Mouse (Mus musculus) lung, embryonic 16.5 days (tissue): Measurements from ENCODE around the gene Dennd1a. TPM values are rescaled to one million over a fixed set of nuclear protein-coding genes. Genes with fewer than 3 reads are reported as not detected.

ENCODE experiments used
- ATAC-seq: fragments of 200-750 bp; cut with Nextera tagmentation; 2 replicates; pipeline ENCODE4 v1.8.0; 2017; ENCODE audit warnings: low read depth, mild to moderate bottlenecking, moderate library complexity
- H3K27ac ChIP-seq: fragments of 300-500 bp; sonication (generic); 2 replicates; pipeline ENCODE4 v1.5.1; 2014; ENCODE audit warnings: mild to moderate bottlenecking, control low read depth, low read length
- H3K27me3 ChIP-seq: fragments of 300-500 bp; sonication (generic); 2 replicates; pipeline ENCODE4 v1.6.1; 2014; ENCODE audit warnings: low read depth, low read length, mixed read lengths; ENCODE audit not compliant: control insufficient read depth, insufficient read depth
- H3K36me3 ChIP-seq: fragments of 300-500 bp; sonication (generic); 2 replicates; pipeline ENCODE4 v1.6.1; 2014; ENCODE audit warnings: low read length; ENCODE audit not compliant: control insufficient read depth, insufficient read depth
- H3K4me1 ChIP-seq: fragments of 300-500 bp; sonication (generic); replicated peaks from 2 replicates; pipeline ENCODE4 v1.6.1; 2014; ENCODE audit warnings: low read length, mixed read lengths; ENCODE audit not compliant: control insufficient read depth, insufficient read depth
- H3K4me2 ChIP-seq: fragments of 300-500 bp; sonication (generic); 2 replicates; pipeline ENCODE4 v1.6.1; 2014; ENCODE audit warnings: low read depth, low read length, control low read depth
- H3K4me3 ChIP-seq: fragments of 300-500 bp; sonication (generic); 2 replicates; pipeline ENCODE4 v1.5.1; 2014; ENCODE audit warnings: mild to moderate bottlenecking, low read length, control low read depth
- H3K9ac ChIP-seq: fragments of 300-500 bp; sonication (generic); 2 replicates; pipeline ENCODE4 v1.6.1; 2014; ENCODE audit warnings: low read length, control low read depth
- H3K9me3 ChIP-seq: fragments of 300-500 bp; sonication (generic); 2 replicates; pipeline ENCODE4 v1.6.1; 2016; ENCODE audit warnings: low read length; ENCODE audit not compliant: control insufficient read depth
- WGBS: fragments of 180-500 bp; shearing (Covaris S2); extraction: QIAGEN DNeasy Blood & Tissue Kit; methylation state at CpG from one replicate; pipeline ENCODE4 v1.1.7; 2014; 5-methylcytosine and 5-hydroxymethylcytosine counted together
- polyA plus RNA-seq: library from polyadenylated mRNA; unstranded; fragments of >200 nt; fragmentation: Nextera tagmentation; extraction: Ambion mirVana; gene quantifications from 2 replicates; pipeline ENCODE4 v1.2.1, GENCODE M21; 2015

Gene Dennd1a
- polyA plus RNA-seq, 1 experiment from 2014 or later: 11.7 TPM

DNA sequence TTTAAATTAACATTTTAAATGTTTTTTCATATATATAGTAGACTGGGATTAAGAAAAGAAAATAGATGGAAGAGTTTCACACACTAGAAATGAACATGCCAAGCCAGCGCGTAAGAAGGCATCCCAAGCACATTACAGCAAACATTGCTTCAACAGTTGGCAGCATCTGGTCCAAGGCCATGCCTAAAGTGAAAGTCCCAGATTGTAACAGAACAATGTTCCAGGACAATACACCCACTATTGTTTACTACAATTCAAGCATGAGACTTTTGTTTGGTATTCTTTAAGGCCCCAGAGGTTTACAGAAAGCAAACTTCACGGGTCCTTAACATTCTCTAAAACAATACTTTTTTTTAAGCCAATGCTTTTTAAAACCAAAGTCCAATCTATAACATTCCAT lies 124.7 kb downstream of the Dennd1a start:
- Histone ChIP-seq H3K9ac (no peak overlapping the region), H3K4me2 (no peak overlapping the region), H3K27me3 (no peaks in the 10 kb centered on the region), H3K27ac (no peak overlapping the region), H3K4me3 (no peak overlapping the region), H3K36me3 (no peaks in the 10 kb centered on the region), H3K4me1 (no peaks in the 10 kb centered on the region), H3K9me3 (no peaks in the 10 kb centered on the region)
- ATAC-seq: no peak
- 80% methylated on average over 3 of the region's 3 CpGs for WGBS

- Histone ChIP-seq H3K4me3 (no peak overlapping the region), H3K9me3 (no peaks in the 10 kb centered on the region), H3K36me3 (no peaks in the 10 kb centered on the region), H3K27me3 (no peaks in the 10 kb centered on the region), H3K4me1 (no peaks in the 10 kb centered on the region), H3K27ac (no peak overlapping the region), H3K9ac (no peak overlapping the region), H3K4me2 (no peak overlapping the region)
- 84% methylated on average over 1 of the region's 1 CpGs for WGBS
- no peak for ATAC-seq
Observed at GRCm38 (mm10) chr2:38161484-38161883, 125.7 kb downstream of the Dennd1a start.

DNA sequence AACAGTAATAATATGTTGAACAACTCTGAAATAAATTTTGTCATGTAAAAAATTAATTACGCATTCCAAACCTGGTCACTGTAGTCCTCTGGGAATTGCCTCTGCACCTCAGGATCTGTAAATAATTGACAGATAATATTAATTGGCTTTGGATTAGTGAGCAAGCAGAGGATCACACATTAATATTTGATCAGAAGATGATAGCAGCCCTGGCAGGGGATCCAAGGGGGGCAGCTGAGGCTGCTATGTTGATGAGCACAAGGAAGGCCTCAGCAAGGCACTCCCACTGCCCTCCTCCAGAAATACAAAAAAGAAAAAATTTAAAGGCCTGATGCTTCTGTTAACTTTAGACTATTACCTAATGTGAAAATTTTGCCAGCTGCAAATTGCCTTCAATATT lies 127.5 kb downstream of the Dennd1a start:
- ATAC-seq: no peak
- no peaks in the 10 kb centered on the region for H3K4me1 ChIP-seq
- 98% methylated on average over 1 of the region's 1 CpGs for WGBS

GRCm38 (mm10) chr2:38157002-38157401 lies 130.2 kb downstream of the Dennd1a start:
- no peaks in the 10 kb centered on the region for H3K4me1 ChIP-seq
- H3K27me3 ChIP-seq: no peaks in the 10 kb centered on the region
- H3K9ac ChIP-seq: no peak overlapping the region
- H3K4me3 ChIP-seq: no peak overlapping the region
- H3K9me3 ChIP-seq: no peaks in the 10 kb centered on the region
- no peaks in the 10 kb centered on the region for H3K36me3 ChIP-seq
- no peak overlapping the region for H3K4me2 ChIP-seq
- 73% methylated on average over 1 of the region's 1 CpGs for WGBS
- no peak overlapping the region for H3K27ac ChIP-seq
- no peak for ATAC-seq

More for the DNA sequence above, 127.5 kb downstream of the Dennd1a start:
- Histone ChIP-seq H3K9ac (no peak overlapping the region), H3K4me3 (no peak overlapping the region), H3K36me3 (no peaks in the 10 kb centered on the region), H3K27me3 (no peaks in the 10 kb centered on the region), H3K9me3 (no peaks in the 10 kb centered on the region), H3K4me2 (no peak overlapping the region), H3K27ac (no peak overlapping the region)

GRCm38 (mm10) chr2:38156001-38156400 lies 131.2 kb downstream of the Dennd1a start:
- H3K27ac ChIP-seq: no peak overlapping the region
- no peaks in the 10 kb centered on the region for H3K36me3 ChIP-seq
- no peak overlapping the region for H3K9ac ChIP-seq
- WGBS: 52% methylated on average over 2 of the region's 2 CpGs
- no peak overlapping the region for H3K4me3 ChIP-seq
- no peaks in the 10 kb centered on the region for H3K9me3 ChIP-seq
- no peaks in the 10 kb centered on the region for H3K4me1 ChIP-seq
- ATAC-seq: no peak
- H3K27me3 ChIP-seq: no peaks in the 10 kb centered on the region
- H3K4me2 ChIP-seq: no peak overlapping the region

- H3K4me1 ChIP-seq: no peaks in the 10 kb centered on the region; the same call in 1 of the 2 replicates
- no peak overlapping the region for H3K27ac ChIP-seq
- H3K4me2 ChIP-seq: no peak overlapping the region
- no peak overlapping the region for H3K9ac ChIP-seq
- no peak overlapping the region for H3K4me3 ChIP-seq
- no peaks in the 10 kb centered on the region for H3K36me3 ChIP-seq
- H3K27me3 ChIP-seq: no peaks in the 10 kb centered on the region
- no peaks in the 10 kb centered on the region for H3K9me3 ChIP-seq
- ATAC-seq: no peak
Observed at GRCm38 (mm10) chr2:38144831-38145230, 142.4 kb downstream of the Dennd1a start.

DNA sequence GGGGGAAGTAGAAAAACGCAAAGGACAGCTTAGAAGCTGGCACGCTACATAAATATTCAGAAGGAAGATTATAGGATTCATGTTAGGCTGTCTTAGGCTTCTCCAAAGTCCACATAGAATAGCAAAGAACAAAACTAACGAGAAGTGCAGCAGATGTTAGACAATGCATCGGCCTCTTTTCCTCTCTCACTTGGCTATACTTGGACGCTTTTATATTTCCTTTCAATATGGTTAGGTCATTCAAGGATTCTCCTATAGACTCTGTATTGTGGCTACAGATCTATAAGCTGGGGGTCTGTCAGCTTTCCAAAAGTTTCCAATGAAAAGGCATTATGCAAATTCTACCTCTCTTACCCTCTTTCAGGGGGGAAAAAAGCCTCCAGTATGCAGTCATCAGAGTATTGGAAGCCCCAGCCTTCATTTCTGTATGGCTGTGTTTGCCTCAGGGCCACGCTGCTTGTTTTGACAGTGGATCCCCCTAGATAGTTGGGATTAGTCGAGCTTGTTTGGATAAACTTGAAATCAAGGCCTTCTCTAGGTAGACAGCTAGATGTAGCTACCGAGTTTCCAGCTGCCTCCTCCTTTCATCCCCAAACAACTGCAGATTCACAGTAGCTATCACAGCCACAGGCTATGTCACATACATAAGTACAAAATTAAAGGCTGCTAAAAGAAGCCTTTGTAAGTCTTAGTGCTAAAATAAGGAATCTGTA lies 143.0 kb downstream of the Dennd1a start:
- no peaks in the 10 kb centered on the region for H3K27me3 ChIP-seq
- H3K27ac ChIP-seq: no peak overlapping the region
- no peaks in the 10 kb centered on the region; the same call in 1 of the 2 replicates for H3K4me1 ChIP-seq
- H3K9me3 ChIP-seq: no peaks in the 10 kb centered on the region
- H3K4me2 ChIP-seq: no peak overlapping the region
- no peak overlapping the region for H3K9ac ChIP-seq
- 48% methylated on average over 8 of the region's 8 CpGs for WGBS
- H3K36me3 ChIP-seq: no peaks in the 10 kb centered on the region
- no peak for ATAC-seq
- no peak overlapping the region for H3K4me3 ChIP-seq

GRCm38 (mm10) chr2:38142905-38143304 lies 144.3 kb downstream of the Dennd1a start:
- Histone ChIP-seq H3K27ac (no peak overlapping the region), H3K9ac (no peak overlapping the region), H3K36me3 (no peaks in the 10 kb centered on the region), H3K4me3 (no peak overlapping the region), H3K4me2 (no peak overlapping the region), H3K9me3 (no peaks in the 10 kb centered on the region), H3K27me3 (no peaks in the 10 kb centered on the region), H3K4me1 (no peaks in the 10 kb centered on the region; the same call in 1 of the 2 replicates)
- 55% methylated on average over 5 of the region's 5 CpGs for WGBS
- ATAC-seq: no peak

- H3K27me3 ChIP-seq: no peaks in the 10 kb centered on the region
- WGBS: 34% methylated on average over 2 of the region's 2 CpGs
Observed at GRCm38 (mm10) chr2:38142210-38142609, 145.0 kb downstream of the Dennd1a start.

More at GRCm38 (mm10) chr2:38142210-38142609, 145.0 kb downstream of the Dennd1a start:
- Histone ChIP-seq H3K4me2 (no peak overlapping the region), H3K9me3 (no peaks in the 10 kb centered on the region), H3K36me3 (no peaks in the 10 kb centered on the region), H3K27ac (no peak overlapping the region), H3K9ac (no peak overlapping the region), H3K4me1 (no peaks in the 10 kb centered on the region; the same call in 1 of the 2 replicates), H3K4me3 (no peak overlapping the region)
- ATAC-seq: no peak
